Mouse (Mus musculus): Measurements from ENCODE around the gene Kif17.

Kif17 gene

GRCm38 (mm10) chr4:138250088-138250960, at the start of gene Kif17, which contains the start of gene Sh2d5:
TSS of gene Kif17 (plus strand) at chr4:138250435.
TSS of gene Sh2d5 (plus strand) at chr4:138250403.
- DNase-seq = peak; percentile 90

GRCm38 (mm10) chr4:138200769-138201168, 49.5 kb upstream of the Kif17 start:
- DNase-seq = no peak

GRCm38 (mm10) chr4:138201696-138202095, 48.5 kb upstream of the Kif17 start:
- no peak for DNase-seq

GRCm38 (mm10) chr4:138210116-138210515, 40.1 kb upstream of the Kif17 start:
- DNase-seq = no peak

- DNase-seq = no peak
Observed at GRCm38 (mm10) chr4:138213861-138214260, 36.4 kb upstream of the Kif17 start.

GRCm38 (mm10) chr4:138215671-138216199, 34.5 kb upstream of the Kif17 start:
- DNase-seq = peak; percentile 36

- peak; percentile 90 for DNase-seq
Observed at GRCm38 (mm10) chr4:138216200-138216890, 33.9 kb upstream of the Kif17 start, which contains the start of gene Hp1bp3. TSS of gene Hp1bp3 (plus strand) at chr4:138216296.

GRCm38 (mm10) chr4:138216891-138217392, 33.3 kb upstream of the Kif17 start:
- DNase-seq = peak; percentile 98

- no peak for DNase-seq
Observed at GRCm38 (mm10) chr4:138217441-138217840, 32.8 kb upstream of the Kif17 start.

GRCm38 (mm10) chr4:138217951-138218685, 32.1 kb upstream of the Kif17 start:
- DNase-seq = no peak

GRCm38 (mm10) chr4:138219331-138219730, 30.9 kb upstream of the Kif17 start:
- no peak for DNase-seq

- no peak for DNase-seq
Observed at GRCm38 (mm10) chr4:138220761-138221160, 29.5 kb upstream of the Kif17 start.

GRCm38 (mm10) chr4:138221406-138221805, 28.8 kb upstream of the Kif17 start:
- no peak for DNase-seq

- no peak for DNase-seq
Observed at GRCm38 (mm10) chr4:138222396-138222795, 27.8 kb upstream of the Kif17 start.

GRCm38 (mm10) chr4:138223623-138224022, 26.6 kb upstream of the Kif17 start:
- no peak for DNase-seq

GRCm38 (mm10) chr4:138246756-138247665, 3.2 kb upstream of the Kif17 start:
- DNase-seq = no peak

- DNase-seq = peak; percentile 81
Observed at GRCm38 (mm10) chr4:138251819-138252218, 1.6 kb downstream of the Kif17 start.

GRCm38 (mm10) chr4:138252231-138252630, 2.0 kb downstream of the Kif17 start:
- no peak for DNase-seq

GRCm38 (mm10) chr4:138257116-138257687, 7.0 kb downstream of the Kif17 start:
- no peak for DNase-seq

GRCm38 (mm10) chr4:138258663-138259062, 8.4 kb downstream of the Kif17 start:
- DNase-seq = no peak

- DNase-seq = no peak
Observed at GRCm38 (mm10) chr4:138259482-138259881, 9.2 kb downstream of the Kif17 start.

Measured in retina, postnatal 1 day (tissue).